Mouse (Mus musculus) heart, adult 2 months (tissue): ENCODE results near the gene Sh3bp1.

Source experiments
- CTCF ChIP-seq: fragments of 200-600 bp; IDR thresholded peaks from 2 replicates; pipeline ENCODE4 v1.8.1; 2022; ENCODE audit warnings: antibody characterized with exemption, mild to moderate bottlenecking, moderate library complexity
- POLR2A ChIP-seq: fragments of 200-500 bp; IDR thresholded peaks from 2 replicates; pipeline ENCODE4 v1.6.1; 2011; ENCODE audit warnings: mild to moderate bottlenecking, low read depth, low read length, control low read depth; ENCODE audit not compliant: insufficient read depth

DNA sequence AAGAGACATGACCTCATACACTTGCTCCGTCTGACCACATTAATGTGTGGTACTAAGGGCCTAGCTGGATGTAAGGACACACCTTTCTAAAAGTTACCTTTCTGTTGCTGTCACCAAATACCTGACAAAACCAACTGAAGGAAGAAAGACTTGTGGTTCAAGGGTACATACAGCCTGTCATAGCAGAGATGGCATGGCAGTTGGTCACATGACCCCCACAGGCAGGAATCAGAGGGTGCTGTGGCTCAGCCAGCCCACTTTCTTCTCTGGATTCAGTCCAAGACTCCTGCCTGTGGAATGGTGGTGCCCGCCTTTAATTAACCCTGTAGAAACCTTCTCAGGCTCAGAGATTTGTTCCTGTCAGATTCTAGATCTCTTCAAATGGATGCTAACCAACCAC lies 36.4 kb upstream of the Sh3bp1 start:
- TF ChIP-seq POLR2A (no peak), CTCF (no peak)
